Mouse (Mus musculus) midbrain, embryonic 11.5 days (tissue): ENCODE measurements around the gene Ufsp1. TPM values are rescaled to one million over a fixed set of nuclear protein-coding genes. Genes with fewer than 3 reads are reported as not detected.

Source experiments
- ATAC-seq: fragments of 200-750 bp; cut with Nextera tagmentation; 2 replicates; pipeline ENCODE4 v1.8.0; 2017; ENCODE audit warnings: moderate TSS enrichment, moderate library complexity; ENCODE audit not compliant: low FRiP score
- DNase-seq: peaks from one replicate; pipeline ENCODE4 v3.0.0; 2015; ENCODE audit warnings: low spot score; ENCODE audit errors: missing footprints
- H3K27ac ChIP-seq: fragments of 300-500 bp; sonication (generic); 2 replicates; pipeline ENCODE4 v1.5.1; 2014; ENCODE audit warnings: low read depth, low read length
- H3K27me3 ChIP-seq: fragments of 300-500 bp; sonication (generic); 2 replicates; pipeline ENCODE4 v1.6.1; 2014; ENCODE audit warnings: mild to moderate bottlenecking, low read length, moderate library complexity, mixed read lengths; ENCODE audit not compliant: control insufficient read depth, insufficient read depth
- H3K36me3 ChIP-seq: fragments of 300-500 bp; sonication (generic); 2 replicates; pipeline ENCODE4 v1.6.1; 2014; ENCODE audit warnings: mild to moderate bottlenecking, low read length, moderate library complexity, mixed read lengths; ENCODE audit not compliant: control insufficient read depth, insufficient read depth
- H3K4me1 ChIP-seq: fragments of 300-500 bp; sonication (generic); 2 replicates; pipeline ENCODE4 v1.6.1; 2014; ENCODE audit warnings: low read length; ENCODE audit not compliant: control insufficient read depth, insufficient read depth
- H3K4me2 ChIP-seq: fragments of 300-500 bp; sonication (generic); 2 replicates; pipeline ENCODE4 v1.6.1; 2014; ENCODE audit warnings: mild to moderate bottlenecking, moderate library complexity
- H3K4me3 ChIP-seq: fragments of 300-500 bp; sonication (generic); 2 replicates; pipeline ENCODE4 v1.5.1; 2014; ENCODE audit warnings: low read depth, low read length
- H3K9ac ChIP-seq: fragments of 300-500 bp; sonication (generic); 2 replicates; pipeline ENCODE4 v1.6.1; 2014; ENCODE audit warnings: low read length
- H3K9me3 ChIP-seq: fragments of 300-500 bp; sonication (generic); 2 replicates; pipeline ENCODE4 v1.6.1; 2016; ENCODE audit warnings: low read length; ENCODE audit not compliant: control insufficient read depth
- WGBS: fragments of 180-500 bp; shearing (Covaris S2); extraction: QIAGEN DNeasy Blood & Tissue Kit; methylation state at CpG from one replicate; pipeline ENCODE4 v1.1.7; 2014; 5-methylcytosine and 5-hydroxymethylcytosine counted together
- polyA plus RNA-seq: library from polyadenylated mRNA; unstranded; fragments of >200 nt; fragmentation: Nextera tagmentation; extraction: Ambion mirVana; gene quantifications from 2 replicates; pipeline ENCODE4 v1.2.1, GENCODE M21; 2014

The Ufsp1 gene
- polyA plus RNA-seq, 1 experiment from 2014 or later: 7.9 TPM

GRCm38 (mm10) chr5:137305822-137306221, 11.4 kb downstream of the Ufsp1 start:
- DNase-seq: no peak
- H3K9me3 ChIP-seq: 0 out of 2 replicates have a peak, but pooled peaks cover 2% of the 10 kb centered on the region
- peak overlapping the region; percentile 75 for H3K4me2 ChIP-seq
- peaks cover 21% of the 10 kb centered on the region for H3K4me1 ChIP-seq
- ATAC-seq: no peak
- H3K27ac ChIP-seq: no peak overlapping the region
- H3K27me3 ChIP-seq: no peaks in the 10 kb centered on the region
- H3K9ac ChIP-seq: peak overlapping the region; percentile 94
- H3K4me3 ChIP-seq: peak overlapping the region; percentile 74
- WGBS: 81% methylated on average over 3 of the region's 3 CpGs
- H3K36me3 ChIP-seq: peaks cover 33% of the 10 kb centered on the region

GRCm38 (mm10) chr5:137306439-137307005, 12.1 kb downstream of the Ufsp1 start:
- Histone ChIP-seq H3K27me3 (no peaks in the 10 kb centered on the region), H3K9ac (peak overlapping the region; percentile 94), H3K27ac (peak overlapping the region; percentile 95; the same call in 1 of the 2 replicates), H3K4me2 (peak overlapping the region; percentile 75), H3K4me3 (peak overlapping the region; percentile 74), H3K4me1 (peaks cover 21% of the 10 kb centered on the region), H3K36me3 (peaks cover 28% of the 10 kb centered on the region), H3K9me3 (0 out of 2 replicates have a peak, but pooled peaks cover 2% of the 10 kb centered on the region)
- DNase-seq (no peak), ATAC-seq (no peak)
- WGBS: 20% methylated on average over 12 of the region's 12 CpGs

- H3K4me3 ChIP-seq: peak within 1 kb of the TSS; percentile 74
- ATAC-seq (peak; percentile 85), DNase-seq (peak; percentile 99)
- H3K4me1 ChIP-seq: peaks cover 21% of the 10 kb centered on the region
- no peaks in the 10 kb centered on the region for H3K27me3 ChIP-seq
- peak within 1 kb of the TSS; percentile 94 for H3K9ac ChIP-seq
- peak within 1 kb of the TSS; percentile 75 for H3K4me2 ChIP-seq
- H3K27ac ChIP-seq: peak within 1 kb of the TSS; percentile 95
- H3K36me3 ChIP-seq: peaks cover 21% of the 10 kb centered on the region
- WGBS: under 1% methylated on average over 56 of the region's 72 CpGs
- H3K9me3 ChIP-seq: 0 out of 2 replicates have a peak, but pooled peaks cover 2% of the 10 kb centered on the region
These were observed 12.9 kb downstream of the Ufsp1 start, which contains the start of gene Srrt for GRCm38 (mm10) chr5:137307071-137307912. Gene Srrt, minus strand, starts transcription at chr5:137307674.

- whole genome bisulfite sequencing: 96% methylated on average over 4 of the region's 4 CpGs
- 0 out of 2 replicates have a peak, but pooled peaks cover 2% of the 10 kb centered on the region for H3K9me3 ChIP-seq
- H3K4me2 ChIP-seq: peak overlapping the region; percentile 48
- no peaks in the 10 kb centered on the region for H3K27me3 ChIP-seq
- H3K27ac ChIP-seq: peak overlapping the region; percentile 95; the same call in 1 of the 2 replicates
- peak overlapping the region; percentile 74; the same call in 1 of the 2 replicates for H3K4me3 ChIP-seq
- no peak for ATAC-seq
- peaks cover 19% of the 10 kb centered on the region for H3K36me3 ChIP-seq
- no peak for DNase-seq
- H3K9ac ChIP-seq: peak overlapping the region; percentile 94
- peaks cover 30% of the 10 kb centered on the region for H3K4me1 ChIP-seq
These were observed 13.9 kb downstream of the Ufsp1 start for GRCm38 (mm10) chr5:137308356-137308755.

- 4% methylated on average over 22 of the region's 22 CpGs for WGBS
- Histone ChIP-seq H3K4me3 (peak overlapping the region; percentile 57), H3K27ac (peak overlapping the region; percentile 67; the same call in 1 of the 2 replicates), H3K4me1 (peaks cover 28% of the 10 kb centered on the region), H3K9ac (peak overlapping the region; percentile 86), H3K36me3 (peaks cover 13% of the 10 kb centered on the region), H3K4me2 (peak overlapping the region; percentile 84), H3K9me3 (0 out of 2 replicates have a peak, but pooled peaks cover 2% of the 10 kb centered on the region), H3K27me3 (no peaks in the 10 kb centered on the region)
- ATAC-seq (peak; percentile 75), DNase-seq (peak; percentile 89)
These were observed 19.2 kb downstream of the Ufsp1 start for GRCm38 (mm10) chr5:137313466-137314192.

GRCm38 (mm10) chr5:137314193-137315083, 20.0 kb downstream of the Ufsp1 start, which contains the start of gene Trip6:
Gene Trip6, minus strand, starts transcription at chr5:137314404.
- Histone ChIP-seq H3K9ac (peak within 1 kb of the TSS; percentile 86), H3K36me3 (peaks cover 5% of the 10 kb centered on the region), H3K4me1 (peaks cover 28% of the 10 kb centered on the region), H3K27me3 (no peaks in the 10 kb centered on the region), H3K9me3 (no peaks in the 10 kb centered on the region), H3K27ac (peak within 1 kb of the TSS; percentile 67), H3K4me2 (peak within 1 kb of the TSS; percentile 84), H3K4me3 (peak within 1 kb of the TSS; percentile 57)
- DNase-seq (peak; percentile 99), ATAC-seq (peak; percentile 92)
- WGBS: 11% methylated on average over 30 of the region's 30 CpGs

- Histone ChIP-seq H3K9ac (peak overlapping the region; percentile 86), H3K27me3 (no peaks in the 10 kb centered on the region), H3K4me2 (peak overlapping the region; percentile 84; the same call in 1 of the 2 replicates), H3K27ac (no peak overlapping the region), H3K36me3 (peaks cover 2% of the 10 kb centered on the region; the same call in 1 of the 2 replicates), H3K4me1 (peaks cover 28% of the 10 kb centered on the region), H3K4me3 (no peak overlapping the region), H3K9me3 (no peaks in the 10 kb centered on the region)
- ATAC-seq (no peak; the same call in 1 of the 2 replicates), DNase-seq (peak; percentile 89)
- WGBS: 45% methylated on average over 30 of the region's 30 CpGs
These were observed 20.9 kb downstream of the Ufsp1 start for GRCm38 (mm10) chr5:137315084-137315903.
